Mouse (Mus musculus) liver, adult 2 months (tissue): Measurements from ENCODE around the gene Kpna1. TPM values are rescaled to one million over a fixed set of nuclear protein-coding genes. Genes with fewer than 3 reads are reported as not detected.
"Not testable (repeated sequence)": the region's sequence is repeated elsewhere in the genome, so short reads cannot be mapped to it uniquely, and the experiment has no call there.

Experiments
- DNase-seq: peaks from one replicate; pipeline ENCODE4 v3.0.0-alpha.2; 2011; ENCODE audit warnings: low read depth, low spot score; ENCODE audit errors: extremely low read depth
- H3K27ac ChIP-seq: fragments of 200-500 bp; replicated peaks from 2 replicates; pipeline ENCODE4 v1.5.1; 2012; ENCODE audit warnings: low read depth, mild to moderate bottlenecking, control low read depth, inconsistent platforms, low read length; ENCODE audit not compliant: insufficient read depth
- H3K27me3 ChIP-seq: fragments of 200-500 bp; 2 replicates; pipeline ENCODE4 v1.6.1; 2012; ENCODE audit warnings: mild to moderate bottlenecking, moderate library complexity, low read length, inconsistent platforms; ENCODE audit not compliant: control insufficient read depth, insufficient read depth
- H3K36me3 ChIP-seq: fragments of 200-500 bp; 2 replicates; pipeline ENCODE4 v1.6.1; 2012; ENCODE audit warnings: low read length, inconsistent platforms; ENCODE audit not compliant: control insufficient read depth, insufficient read depth
- H3K4me1 ChIP-seq: fragments of 200-500 bp; 2 replicates; pipeline ENCODE4 v1.6.1; 2011; ENCODE audit warnings: low read length; ENCODE audit not compliant: control insufficient read depth, insufficient read depth
- H3K4me3 ChIP-seq: fragments of 200-500 bp; 2 replicates; pipeline ENCODE4 v1.5.1; 2011; ENCODE audit warnings: low read depth, mild to moderate bottlenecking, control low read depth, low read length, moderate library complexity; ENCODE audit not compliant: insufficient read depth
- H3K79me2 ChIP-seq: fragments of 200-500 bp; 2 replicates; pipeline ENCODE4 v1.6.1; 2012; ENCODE audit warnings: inconsistent platforms, mild to moderate bottlenecking, low read length, moderate library complexity; ENCODE audit not compliant: control insufficient read depth, insufficient read depth
- H3K9ac ChIP-seq: fragments of 200-500 bp; 2 replicates; pipeline ENCODE4 v1.6.1; 2012; ENCODE audit warnings: low read depth, mild to moderate bottlenecking, control low read depth, inconsistent platforms, low read length
- CTCF ChIP-seq: fragments of 200-500 bp; IDR thresholded peaks from 2 replicates; pipeline ENCODE4 v1.5.1; 2011; ENCODE audit warnings: low read depth, low read length, control low read depth
- POLR2A ChIP-seq: fragments of 200-500 bp; IDR thresholded peaks from 2 replicates; pipeline ENCODE4 v1.6.1; 2011; ENCODE audit warnings: low read length, control low read depth; ENCODE audit not compliant: insufficient read depth; ENCODE audit errors: extremely low read depth
- WGBS: fragments of 180-500 bp; shearing (Covaris S2); methylation state at CpG from one replicate; pipeline ENCODE4 v1.1.7; 2018; 5-methylcytosine and 5-hydroxymethylcytosine counted together
- polyA plus RNA-seq: library from polyadenylated mRNA; depleted of rRNA; stranded (reverse); fragments of >200 nt; gene quantifications from 2 replicates; pipeline ENCODE4 v1.2.3, GENCODE M21; 2012
- total RNA-seq: library from RNA; depleted of rRNA; stranded (reverse); fragments of >200 nt; gene quantifications from 2 replicates; pipeline ENCODE4 v1.2.3, GENCODE M21; 2014

Kpna1 gene
- total and polyA plus RNA-seq, 2 experiments, result 5.7 to 21.1 TPM

GRCm38 (mm10) chr16:36056416-36056815 is 77.9 kb downstream of the Kpna1 start:
- no peak for DNase-seq
- no peaks in the 10 kb centered on the region for H3K4me1 ChIP-seq
- H3K27me3 ChIP-seq, result no peaks in the 10 kb centered on the region
- no peak overlapping the region for H3K4me3 ChIP-seq
- no peak for TF ChIP-seq POLR2A
- TF ChIP-seq CTCF, result no peak
- 96% methylated on average over 11 of the region's 11 CpGs for WGBS
- no peak overlapping the region for H3K9ac ChIP-seq
- peaks cover 6% of the 10 kb centered on the region; the same call in 1 of the 2 replicates for H3K36me3 ChIP-seq
- H3K27ac ChIP-seq, result no peak overlapping the region
- H3K79me2 ChIP-seq, result peaks cover 3% of the 10 kb centered on the region; the same call in 1 of the 2 replicates

GRCm38 (mm10) chr16:36057933-36058475 is 79.5 kb downstream of the Kpna1 start:
- Histone ChIP-seq H3K79me2 (peaks cover 3% of the 10 kb centered on the region; the same call in 1 of the 2 replicates), H3K36me3 (no peaks in the 10 kb centered on the region), H3K27me3 (no peaks in the 10 kb centered on the region), H3K4me1 (no peaks in the 10 kb centered on the region), H3K27ac (no peak overlapping the region), H3K4me3 (no peak overlapping the region), H3K9ac (no peak overlapping the region)
- no peak for DNase-seq
- WGBS, result 88% methylated on average over 8 of the region's 8 CpGs
- TF ChIP-seq CTCF, result no peak
- no peak for TF ChIP-seq POLR2A

- WGBS, result 100% methylated on average over 1 of the region's 1 CpGs
- not testable (repeated sequence) for H3K27ac ChIP-seq, H3K4me3 ChIP-seq, H3K9ac ChIP-seq, H3K27me3 ChIP-seq, H3K36me3 ChIP-seq, DNase-seq, H3K4me1 ChIP-seq
- H3K79me2 ChIP-seq, result peaks cover 15% of the 10 kb centered on the region
Measured at GRCm38 (mm10) chr16:36062534-36062933, 84.0 kb downstream of the Kpna1 start.

GRCm38 (mm10) chr16:36063315-36063714 is 84.8 kb downstream of the Kpna1 start:
- H3K4me1 ChIP-seq, result peaks cover 2% of the 10 kb centered on the region; the same call in 1 of the 2 replicates
- no peak for DNase-seq
- whole genome bisulfite sequencing, result 73% methylated on average over 2 of the region's 2 CpGs
- H3K27ac ChIP-seq, result no peak overlapping the region
- H3K27me3 ChIP-seq, result no peaks in the 10 kb centered on the region
- H3K79me2 ChIP-seq, result peaks cover 19% of the 10 kb centered on the region
- no peak overlapping the region for H3K4me3 ChIP-seq
- no peak overlapping the region for H3K9ac ChIP-seq
- H3K36me3 ChIP-seq, result no peaks in the 10 kb centered on the region
- TF ChIP-seq CTCF (no peak), POLR2A (no peak)

GRCm38 (mm10) chr16:36064904-36065303 is 86.4 kb downstream of the Kpna1 start:
- H3K9ac ChIP-seq, result no peak overlapping the region
- no peak overlapping the region for H3K27ac ChIP-seq
- peaks cover 30% of the 10 kb centered on the region for H3K79me2 ChIP-seq
- no peak overlapping the region for H3K4me3 ChIP-seq
- peaks cover 7% of the 10 kb centered on the region for H3K4me1 ChIP-seq
- H3K36me3 ChIP-seq, result no peaks in the 10 kb centered on the region
- H3K27me3 ChIP-seq, result no peaks in the 10 kb centered on the region
- no peak for DNase-seq
- TF ChIP-seq CTCF (no peak), POLR2A (no peak)
- 91% methylated on average over 5 of the region's 5 CpGs for WGBS

- Histone ChIP-seq H3K4me1 (peaks cover 11% of the 10 kb centered on the region), H3K79me2 (peaks cover 32% of the 10 kb centered on the region), H3K4me3 (no peak overlapping the region), H3K36me3 (no peaks in the 10 kb centered on the region), H3K27me3 (no peaks in the 10 kb centered on the region), H3K27ac (no peak overlapping the region), H3K9ac (no peak overlapping the region)
- WGBS, result 58% methylated on average over 2 of the region's 2 CpGs
- no peak for DNase-seq
- TF ChIP-seq POLR2A, result no peak
- no peak for TF ChIP-seq CTCF
Measured at GRCm38 (mm10) chr16:36067694-36068093, 89.1 kb downstream of the Kpna1 start.
